Mouse (Mus musculus) urinary bladder, postnatal 4 days (tissue): ENCODE data around the gene Tceal7.
"Not testable (repeated sequence)": the region's sequence is repeated elsewhere in the genome, so short reads cannot be mapped to it uniquely, and the experiment has no call there.

Source experiments
- DNase-seq, 2 experiments: peaks; one replicate each; pipeline ENCODE4 v3.0.0; 2021 to 2022; ENCODE audit warnings: low spot score in 2 of 2

Tceal7 gene

DNA sequence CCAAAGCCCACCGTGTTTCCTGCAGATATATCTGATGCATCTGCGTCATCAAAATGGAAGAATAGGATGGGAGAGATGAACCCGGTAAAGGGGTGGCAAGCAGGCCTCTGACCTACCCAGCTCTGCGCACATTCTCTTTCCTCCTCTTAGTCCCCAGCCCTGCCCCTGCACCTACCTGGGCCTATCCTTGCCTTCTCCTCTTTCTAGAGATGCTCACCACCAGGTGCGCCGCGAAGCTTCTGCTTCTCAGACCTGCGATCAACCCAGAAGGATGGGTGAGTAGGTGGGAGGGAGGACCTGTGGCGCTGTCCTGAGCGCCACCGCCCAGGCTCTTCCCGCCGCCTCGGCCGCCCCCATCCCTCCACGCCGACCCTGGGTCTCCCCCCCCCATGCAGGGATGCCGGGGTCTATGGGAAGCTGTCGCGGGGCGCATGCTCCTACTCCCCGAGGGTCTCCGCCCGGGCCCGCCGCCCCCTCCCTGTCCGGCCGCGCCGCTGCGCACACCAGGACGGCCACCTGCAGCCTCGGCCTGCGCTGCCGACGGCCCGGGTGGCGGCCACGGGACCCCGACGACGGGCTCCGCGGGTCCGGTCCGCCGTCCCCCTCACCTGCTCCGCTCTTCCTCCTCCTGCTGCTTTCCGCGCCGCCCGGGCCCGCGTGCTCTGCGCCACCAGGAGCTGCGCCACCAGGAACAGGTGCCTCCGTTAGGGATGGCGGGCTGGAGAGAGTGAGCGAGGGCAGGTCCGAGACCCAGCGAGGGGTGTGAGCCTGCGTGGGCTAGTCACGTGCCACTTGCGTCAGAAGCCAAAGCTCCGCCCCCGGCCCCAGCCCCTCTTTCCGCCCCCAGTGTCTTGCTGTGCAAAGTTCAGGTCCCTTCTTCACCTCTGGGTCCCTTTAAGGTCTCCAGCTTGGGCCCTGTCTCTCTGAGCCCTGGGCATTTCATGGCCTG, at the start of gene Tceal7, which contains the start of gene Bex1:
Tceal7 (plus strand) TSS at position 51 of the 949 bp plus-strand sequence.
Bex1 (minus strand) TSS at position 785 of the 949 bp plus-strand sequence.
- not testable (repeated sequence) for DNase-seq

DNA sequence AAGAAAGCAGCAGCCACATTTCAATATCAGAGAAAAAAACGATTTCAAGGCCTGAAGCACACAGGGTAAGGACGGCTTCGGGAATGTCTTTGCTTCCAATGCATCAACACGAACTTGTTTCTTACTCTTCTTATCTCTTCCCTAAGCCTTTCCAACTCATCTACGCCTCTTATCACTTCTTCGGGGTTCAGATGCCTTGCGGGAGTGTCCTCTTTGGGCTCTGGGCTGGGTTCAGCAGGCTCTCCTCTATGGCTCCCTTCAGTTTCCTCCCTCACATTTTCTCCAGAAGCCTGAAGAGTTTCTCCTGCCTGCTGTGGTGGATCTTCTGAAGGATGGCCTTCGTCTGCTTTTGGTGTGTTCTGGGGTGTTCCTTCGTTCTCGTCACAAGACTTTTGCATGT, 44.0 kb upstream of the Tceal7 start:
- DNase-seq = no peak

DNA sequence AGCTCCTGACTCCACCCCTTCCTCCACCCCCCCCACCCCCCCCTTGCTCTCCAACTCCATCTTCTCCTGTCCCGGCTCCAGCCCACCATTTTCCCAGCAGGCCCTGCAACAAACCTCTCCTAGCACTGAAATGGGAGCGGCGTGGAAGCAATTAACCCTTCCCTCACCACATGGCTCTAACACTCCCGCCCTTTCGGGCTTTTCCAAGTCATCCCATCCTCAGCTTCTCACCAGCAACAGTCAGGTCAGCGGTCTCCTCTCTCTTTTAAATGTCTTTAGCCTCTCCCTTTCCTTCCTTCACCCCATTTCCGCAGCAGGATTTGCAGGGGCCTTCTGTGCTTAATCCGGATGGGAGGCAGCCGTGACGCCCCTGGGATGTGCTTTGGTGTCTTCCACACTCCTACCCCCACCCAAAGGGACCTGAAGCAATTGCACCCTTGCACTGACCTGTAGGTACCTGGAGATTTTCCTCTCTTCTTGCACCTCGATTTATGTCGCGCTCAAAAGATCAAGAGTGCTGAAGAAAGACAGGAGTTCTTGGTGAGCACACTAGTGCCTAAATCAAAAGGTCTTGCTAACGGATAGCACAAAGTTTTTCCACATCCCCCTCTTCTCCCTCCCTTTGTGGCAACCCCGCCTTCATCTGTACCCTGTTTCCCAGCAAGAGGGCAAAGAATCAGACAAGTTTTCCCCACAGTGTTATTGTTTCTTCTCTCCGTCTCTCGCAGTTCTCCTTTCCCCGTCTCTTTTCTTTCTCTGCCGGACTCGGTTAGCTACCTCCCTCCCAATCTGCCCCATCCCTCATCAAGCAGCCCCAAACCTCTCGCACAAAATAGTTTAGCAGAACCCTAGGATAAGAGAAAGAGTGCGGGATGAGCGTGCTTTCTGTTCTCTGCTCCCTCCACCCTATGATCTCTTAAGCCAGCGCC, 43.1 kb upstream of the Tceal7 start:
- peak; percentile 54 to 75 for DNase-seq

DNA sequence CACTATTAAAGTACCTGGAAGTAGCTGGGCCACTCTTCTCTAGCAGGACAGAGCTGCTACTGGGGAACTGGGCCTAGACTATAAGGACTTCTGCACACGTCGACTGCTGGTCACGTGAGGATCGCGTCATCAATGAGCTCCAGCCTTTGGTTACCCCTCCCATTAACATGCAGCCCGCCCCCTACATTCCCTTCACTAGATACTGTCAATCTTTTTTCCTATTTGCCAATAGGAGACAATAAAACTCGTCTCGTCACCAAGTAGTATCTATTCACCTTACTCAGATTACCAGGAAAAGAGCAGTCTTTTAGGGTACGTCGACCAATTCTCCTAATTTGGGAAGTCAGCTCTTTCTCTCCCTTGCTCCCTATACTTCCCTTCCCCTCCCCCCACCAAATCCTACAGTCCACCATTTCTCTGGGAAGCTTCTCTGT, 42.4 kb upstream of the Tceal7 start, which contains the start of gene Tceal8:
Tceal8 (minus strand) TSS at position 225 of the 434 bp plus-strand sequence.
- peak; percentile 67 to 71 for DNase-seq

DNA sequence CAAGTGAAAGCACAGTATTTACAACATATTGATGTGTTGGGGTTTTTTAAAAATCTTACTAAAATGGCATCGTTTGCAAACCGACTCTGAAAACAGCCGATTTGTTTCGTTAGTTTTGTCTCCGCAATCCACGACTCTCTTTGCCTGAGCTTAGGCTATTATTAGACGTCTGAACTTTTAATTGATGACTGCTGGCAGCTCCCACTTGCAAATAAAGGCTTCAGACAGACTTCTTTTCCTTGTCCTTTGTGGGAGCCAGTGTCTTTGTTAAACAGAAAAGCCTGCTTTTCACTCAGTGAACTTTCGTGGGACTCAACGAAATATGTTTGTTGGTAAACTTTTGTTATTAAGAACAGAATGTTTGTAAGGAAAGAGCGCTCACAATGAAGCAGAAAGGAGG, 41.8 kb upstream of the Tceal7 start:
- DNase-seq = no peak

DNA sequence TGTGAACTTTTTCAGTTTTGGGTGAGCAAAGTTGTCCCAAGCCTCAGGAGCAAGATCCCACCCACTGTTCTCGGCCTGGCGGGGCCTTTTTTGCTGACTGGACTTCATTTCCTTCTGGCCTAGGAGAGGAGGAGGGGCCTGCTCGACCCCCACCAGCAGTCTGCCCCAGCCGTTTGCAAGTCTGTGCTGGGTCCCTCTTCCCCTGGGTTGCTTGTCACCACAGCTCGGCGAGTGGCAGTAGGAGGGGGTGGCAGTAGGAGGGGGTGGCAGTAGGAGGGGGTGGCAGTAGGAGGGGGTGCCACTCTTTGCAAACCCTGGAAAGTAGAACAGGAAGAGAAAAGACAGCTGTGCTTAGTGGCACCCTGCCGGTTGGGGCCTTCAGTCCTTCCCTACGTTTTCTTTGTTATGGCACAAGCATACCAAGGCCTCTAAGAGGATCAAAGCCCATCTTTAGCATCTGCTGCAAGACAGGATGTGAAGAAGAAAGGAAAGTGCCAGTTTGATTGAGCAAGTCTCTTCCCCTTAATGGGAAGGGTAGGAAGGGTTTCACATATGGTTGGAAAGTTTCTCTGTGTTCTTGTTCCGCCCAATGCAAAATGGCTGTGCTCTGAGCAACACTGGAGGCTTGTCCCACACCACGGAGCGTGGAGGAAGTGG, 33.6 kb upstream of the Tceal7 start:
- no peak for DNase-seq

DNA sequence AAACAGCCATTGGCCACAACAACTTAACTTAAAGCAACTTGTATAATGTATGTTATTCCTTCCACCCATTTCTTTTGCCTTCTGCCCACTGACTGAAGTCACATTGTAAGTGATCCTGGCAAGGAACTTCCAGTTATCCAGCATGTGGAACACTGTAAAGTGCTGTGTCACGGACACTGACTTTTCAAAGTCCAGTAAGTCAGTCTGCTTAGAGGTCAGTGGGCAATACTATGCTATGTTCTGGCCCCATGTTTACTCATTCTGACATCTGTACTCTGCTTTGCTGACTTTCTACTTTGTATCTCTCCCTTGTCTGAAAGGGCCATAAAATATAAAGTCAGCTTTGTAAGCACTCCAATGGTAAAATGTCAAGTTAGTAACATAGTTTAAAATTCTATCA, 31.5 kb upstream of the Tceal7 start:
- DNase-seq = no peak

DNA sequence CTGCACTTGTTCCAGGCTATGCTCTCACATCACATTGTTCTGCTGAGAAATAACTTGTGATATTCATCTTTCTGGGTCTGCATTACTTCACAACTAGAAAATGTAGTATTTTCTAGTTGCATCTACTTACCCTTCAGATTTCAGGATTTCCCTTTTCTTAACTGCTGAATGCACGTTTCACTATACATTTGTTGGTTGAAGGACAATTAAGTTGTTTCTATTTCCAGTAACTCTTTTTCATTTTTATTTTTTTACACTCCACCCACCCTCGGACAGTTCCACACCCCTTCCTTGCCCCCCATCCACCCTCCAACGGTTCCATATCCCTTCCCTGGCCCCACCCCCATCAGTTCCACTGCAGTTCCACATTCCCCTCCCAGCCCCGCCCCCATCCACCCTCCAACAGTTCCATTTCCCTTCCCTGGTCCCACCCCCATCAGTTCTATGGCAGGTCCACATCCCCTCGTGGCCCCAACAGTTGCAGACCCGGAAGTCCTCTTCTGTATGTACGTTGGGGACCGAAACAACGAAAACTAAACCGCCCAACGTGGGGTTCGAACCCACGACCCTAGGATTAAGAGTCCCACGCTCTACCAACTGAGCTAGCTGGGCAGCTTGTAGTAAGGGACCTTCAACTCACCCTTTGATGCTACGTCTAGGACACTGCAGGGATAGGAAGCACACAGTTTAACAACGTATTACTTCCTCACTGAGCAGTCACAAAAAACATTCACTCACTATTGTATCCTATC, 19.2 kb upstream of the Tceal7 start:
- DNase-seq = no peak

DNA sequence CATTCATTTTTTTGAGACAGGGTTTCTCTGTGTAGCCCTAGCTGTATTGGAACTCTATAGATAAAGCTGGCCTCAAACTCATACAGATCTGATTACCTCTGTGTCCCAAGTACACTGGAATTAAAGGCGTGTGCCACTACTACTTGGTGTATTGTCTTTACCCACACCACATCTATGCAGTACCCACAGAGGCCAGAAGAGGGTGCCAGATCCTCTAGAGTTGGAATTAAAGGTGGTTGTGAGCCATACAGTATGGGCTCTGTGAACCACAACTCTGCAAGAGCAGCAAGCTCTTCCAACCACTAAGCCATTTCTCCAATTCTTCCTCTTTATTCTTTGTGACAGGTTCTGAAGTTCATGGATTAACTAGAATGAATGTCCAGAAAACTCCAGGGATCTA, 17.7 kb upstream of the Tceal7 start:
- no peak for DNase-seq

DNA sequence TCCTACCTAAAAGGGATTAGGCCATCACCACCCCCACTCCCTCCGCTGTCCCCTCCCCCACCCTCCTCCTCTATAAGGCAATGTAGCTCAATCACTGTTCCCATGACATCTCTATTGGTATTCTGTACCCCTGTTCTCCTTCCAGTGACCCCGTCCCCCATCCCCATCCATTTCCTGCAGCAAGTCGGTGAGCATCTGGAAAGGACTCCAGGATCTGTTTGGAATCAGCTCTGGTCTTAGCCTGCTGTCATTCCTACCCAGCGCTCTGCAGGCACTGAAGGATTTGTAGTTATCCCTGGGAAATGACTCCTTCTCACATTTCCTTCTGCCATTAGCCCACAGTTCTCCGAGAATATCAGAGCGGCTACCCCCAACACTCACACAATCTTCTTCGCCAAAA, 11.3 kb upstream of the Tceal7 start:
- DNase-seq = no peak

DNA sequence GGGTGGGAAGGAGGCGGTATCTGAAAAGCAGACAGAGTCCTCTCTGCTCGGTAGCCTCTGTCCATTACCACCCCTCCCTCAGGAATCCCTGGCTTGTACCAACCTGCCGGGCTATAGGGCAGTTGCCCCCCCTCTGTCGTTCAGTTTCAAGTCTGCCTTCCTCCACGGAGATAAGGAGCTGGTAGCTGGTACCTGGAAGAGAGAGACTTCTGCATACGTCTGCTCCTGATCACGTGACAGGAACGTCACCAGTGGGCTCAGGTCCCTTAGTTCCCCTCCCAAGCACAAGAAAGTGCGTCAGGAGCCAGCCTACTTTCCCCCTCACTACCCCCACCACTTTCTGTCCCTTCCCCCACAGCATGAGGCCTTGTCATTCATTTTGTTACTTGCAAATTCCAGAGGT, 10.9 kb upstream of the Tceal7 start, which contains the start of gene Tceal5:
Tceal5 (minus strand) TSS at position 213 of the 403 bp plus-strand sequence.
- peak in 1 of 2 experiments; percentile 16 for DNase-seq

DNA sequence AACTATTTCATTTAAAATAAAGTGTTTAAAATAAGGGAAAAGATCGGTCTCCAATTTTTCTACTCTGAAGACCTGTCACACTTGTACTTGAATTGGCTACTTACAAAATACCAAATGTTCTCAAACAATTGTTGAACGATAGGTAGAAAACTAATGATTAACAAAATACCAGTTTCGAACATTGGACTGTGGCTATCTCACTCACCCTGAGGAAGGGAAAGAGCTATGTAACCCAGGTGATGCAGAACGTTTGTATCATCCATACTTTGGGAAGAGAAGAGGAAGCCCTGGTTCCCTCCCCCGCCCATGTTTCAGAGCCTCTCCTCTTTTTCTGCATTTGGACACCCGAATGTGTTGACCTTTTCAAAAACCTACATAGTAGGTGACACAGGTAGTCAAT, 10.2 kb upstream of the Tceal7 start:
- no peak for DNase-seq

DNA sequence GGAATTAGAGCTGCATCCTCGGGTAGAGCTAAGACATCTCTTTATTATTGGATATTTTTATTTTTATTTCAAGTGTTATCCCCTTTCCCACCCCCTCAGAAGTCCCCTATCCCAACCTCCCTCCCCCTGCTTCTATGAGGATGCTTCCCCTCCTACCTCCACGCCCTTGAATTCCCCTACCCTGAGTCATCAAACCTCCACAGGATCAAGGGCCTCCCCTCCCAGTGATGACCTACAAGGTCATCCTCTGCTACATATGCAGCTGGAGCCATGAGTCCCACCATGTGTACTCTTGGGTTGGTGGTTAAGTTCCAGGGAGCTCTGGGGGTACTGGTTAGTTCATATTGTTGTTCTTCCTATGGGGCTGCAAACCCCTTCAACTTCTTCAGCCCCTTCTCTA, 1.2 kb upstream of the Tceal7 start:
- DNase-seq = no peak

DNA sequence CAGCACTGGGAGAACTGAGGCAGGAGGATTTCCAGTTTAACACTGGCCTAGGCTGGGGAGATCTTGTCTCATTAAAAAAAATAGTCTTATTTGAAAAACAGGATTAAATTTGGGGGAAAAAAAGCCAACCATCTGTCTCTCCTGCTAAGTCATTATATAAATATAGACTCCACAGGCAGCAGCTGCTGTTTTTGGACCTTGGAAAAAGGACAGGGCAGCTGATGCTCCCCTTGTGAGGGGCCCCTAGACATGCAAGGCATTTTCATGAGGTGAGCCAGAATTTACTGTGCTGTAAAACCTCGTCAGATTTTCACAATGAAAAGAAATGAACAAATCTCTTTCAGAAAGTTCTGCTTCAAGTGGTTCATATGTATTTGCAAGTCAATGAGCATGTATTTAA, 1.7 kb downstream of the Tceal7 start:
- DNase-seq = no peak

DNA sequence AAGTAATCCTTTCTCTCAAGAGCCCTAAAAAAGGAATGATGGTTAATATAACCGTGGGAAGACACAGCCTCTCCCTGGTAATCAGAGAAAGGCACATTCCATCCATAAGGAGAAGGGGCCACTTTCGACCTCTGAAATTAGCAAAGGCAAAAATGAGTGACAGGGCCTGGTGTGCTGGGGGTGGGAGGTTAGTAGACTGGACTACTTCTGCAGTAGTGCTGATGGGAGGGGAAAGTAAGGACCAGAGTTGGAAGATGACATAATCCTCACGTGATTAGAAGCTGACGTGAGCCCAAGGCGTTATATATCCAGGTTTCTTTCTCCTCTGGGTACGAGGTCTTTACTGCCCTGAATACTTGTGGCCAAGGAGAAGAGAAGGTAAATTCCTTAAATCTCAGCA, 9.1 kb downstream of the Tceal7 start:
- DNase-seq = no peak

DNA sequence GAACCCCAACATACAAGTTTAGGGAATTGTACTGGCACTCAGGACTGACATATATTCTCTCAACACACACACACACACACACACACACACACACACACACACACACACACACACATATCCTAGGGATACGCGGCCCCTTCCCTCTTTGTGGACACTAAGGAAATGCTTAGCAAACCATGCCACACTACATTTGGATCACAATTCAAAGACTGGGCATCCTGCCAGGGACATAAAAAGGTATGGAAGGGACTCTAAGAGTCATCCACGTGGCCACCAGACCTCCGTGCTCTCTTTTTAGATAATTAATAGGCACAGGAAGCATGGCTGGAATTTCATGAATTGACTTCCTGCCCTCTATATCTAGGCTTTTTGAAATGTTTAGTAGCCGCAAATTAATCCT, 13.2 kb downstream of the Tceal7 start:
- DNase-seq = no peak

DNA sequence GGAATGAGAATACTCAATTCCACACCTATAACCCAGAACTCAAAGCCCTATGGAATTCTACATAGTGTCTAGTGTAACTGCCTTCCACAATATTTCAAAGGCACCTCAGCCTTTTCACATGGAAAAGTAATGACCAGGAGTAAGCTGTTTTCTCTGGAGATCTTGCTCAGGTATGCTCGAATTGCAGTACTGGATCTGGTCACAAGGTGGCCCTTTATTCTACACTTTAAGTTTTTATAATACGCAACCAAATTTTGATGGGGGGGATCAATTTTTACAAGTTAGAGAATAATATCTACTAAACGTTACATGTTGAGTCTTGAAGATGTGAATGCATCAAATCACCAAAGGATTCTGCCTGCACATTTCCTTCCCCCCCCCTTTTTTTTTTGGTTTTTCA, 23.5 kb downstream of the Tceal7 start:
- no peak for DNase-seq

DNA sequence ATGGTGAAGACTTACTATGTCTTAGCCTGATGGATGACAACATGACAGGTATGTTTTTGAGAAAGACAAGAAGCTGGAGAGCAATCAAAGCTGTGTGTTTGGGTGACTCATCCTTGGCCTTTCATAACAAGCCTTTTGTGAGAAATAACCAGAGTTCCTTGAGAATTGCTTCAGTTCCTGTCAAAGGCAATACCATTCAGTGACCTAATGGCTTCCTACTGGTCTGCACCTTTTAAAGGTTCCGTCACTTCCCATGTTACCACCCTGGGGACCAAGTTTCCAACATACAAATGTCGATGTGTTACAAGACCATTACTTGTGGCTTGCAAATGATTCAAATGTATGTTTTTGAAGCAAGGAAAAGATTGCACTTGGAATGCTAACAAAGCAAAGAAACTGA, 28.6 kb downstream of the Tceal7 start:
- DNase-seq = no peak

DNA sequence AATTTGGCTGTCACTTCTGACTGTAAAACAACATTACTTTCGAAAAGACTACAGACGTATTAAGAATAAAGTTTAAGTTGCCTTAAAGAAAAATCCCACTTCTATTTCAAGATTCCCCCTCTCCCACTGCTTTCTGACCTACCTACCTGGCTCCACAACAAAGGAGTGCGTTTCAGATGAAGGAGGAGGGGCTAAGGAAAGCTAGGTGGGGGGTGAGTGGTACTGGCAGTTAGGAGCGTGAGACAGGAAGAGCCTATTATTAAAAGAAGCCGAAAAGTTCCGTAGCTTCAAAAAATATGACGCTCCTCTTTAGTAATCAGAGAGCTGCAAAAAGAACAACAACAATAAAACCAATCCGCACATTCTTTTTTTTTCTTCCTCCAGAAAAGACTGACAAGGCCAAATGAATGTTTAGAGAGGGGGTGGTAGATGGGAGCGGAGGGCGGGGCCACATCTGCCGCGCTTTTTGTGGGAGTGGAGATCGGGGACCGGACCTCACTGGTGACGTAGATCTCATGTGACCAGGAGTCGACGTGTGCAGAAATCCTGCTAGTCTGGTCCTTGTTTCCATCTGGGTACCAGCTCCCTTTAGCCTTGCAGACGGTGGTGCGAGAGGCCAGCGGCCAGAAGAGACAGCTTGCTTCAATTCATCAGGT, 30.1 kb downstream of the Tceal7 start, which contains the start of gene Tceal9:
Tceal9 (plus strand) TSS at position 506 of the 656 bp plus-strand sequence.
- DNase-seq = peak; percentile 66 to 75

DNA sequence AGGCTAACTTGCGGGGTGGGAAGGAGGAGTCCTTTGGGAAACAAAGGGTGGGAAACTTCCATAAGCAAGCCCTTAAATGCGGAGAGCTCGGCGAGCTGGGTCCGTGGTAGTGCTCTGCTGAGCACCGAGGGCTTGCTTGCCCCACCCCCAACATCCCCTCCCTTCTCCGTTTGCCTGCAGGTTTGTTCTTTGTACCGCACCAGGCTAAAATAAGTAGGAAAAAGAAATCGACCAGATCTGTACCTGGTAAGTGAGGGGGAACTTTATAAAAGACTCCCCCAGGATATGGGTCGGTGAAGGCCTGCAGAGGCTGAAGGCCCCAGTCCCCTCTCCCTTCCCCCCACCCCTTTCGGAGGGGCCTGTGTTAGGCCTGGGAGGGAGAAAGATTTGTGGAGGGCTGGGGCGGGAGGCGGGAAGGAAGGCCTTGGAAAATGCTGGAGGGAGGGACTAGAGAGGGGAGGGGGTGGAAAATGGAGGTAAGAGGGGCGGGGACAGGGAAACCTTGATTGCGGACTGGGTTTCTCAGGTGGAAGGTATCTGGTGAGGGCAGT, 31.0 kb downstream of the Tceal7 start:
- DNase-seq = no peak
